Mouse (Mus musculus): Measurements from ENCODE around the gene Jmjd1c. TPM values are rescaled to one million over a fixed set of nuclear protein-coding genes. Genes with fewer than 3 reads are reported as not detected.

Gene Jmjd1c
- polyA plus RNA-seq, 1 experiment from 2014 or later = 15.0 TPM

GRCm38 (mm10) chr10:67221284-67221683 is 125.4 kb downstream of the Jmjd1c start:
- H3K4me2 ChIP-seq (ENCODE audit: low read depth, low read length) = no peak overlapping the region
- H3K27me3 ChIP-seq (ENCODE audit: insufficient read depth, low read length) = no peaks in the 10 kb centered on the region
- H3K9me3 ChIP-seq (ENCODE audit: low read length) = no peaks in the 10 kb centered on the region
- no peaks in the 10 kb centered on the region for H3K4me1 ChIP-seq (ENCODE audit: insufficient read depth)
- no peak overlapping the region for H3K9ac ChIP-seq (replicated peaks)
- DNase-seq (no peak), ATAC-seq (no peak)
- 67% methylated on average over 5 of the region's 5 CpGs for WGBS (ENCODE audit: insufficient replicate concordance)
- no peak for TF ChIP-seq EP300 (IDR thresholded peaks at IDR 0.05; ENCODE audit: low read depth)
- no peak for TF ChIP-seq CTCF (IDR thresholded peaks at IDR 0.05; ENCODE audit: low read depth)
- no peak overlapping the region for H3K27ac ChIP-seq (ENCODE audit: low read depth)
- peaks cover 60% of the 10 kb centered on the region for H3K36me3 ChIP-seq (replicated peaks; ENCODE audit: insufficient read depth, low read length)
- H3K4me3 ChIP-seq (ENCODE audit: low read depth, low read length) = no peak overlapping the region

- H3K4me1 ChIP-seq (ENCODE audit: insufficient read depth) = no peaks in the 10 kb centered on the region
- no peaks in the 10 kb centered on the region for H3K27me3 ChIP-seq (ENCODE audit: insufficient read depth, low read length)
- no peak overlapping the region for H3K4me3 ChIP-seq (ENCODE audit: low read depth, low read length)
- H3K4me2 ChIP-seq (ENCODE audit: low read depth, low read length) = no peak overlapping the region
- H3K27ac ChIP-seq (ENCODE audit: low read depth) = no peak overlapping the region
- no peak for ATAC-seq
- H3K36me3 ChIP-seq (replicated peaks; ENCODE audit: insufficient read depth, low read length) = peaks cover 51% of the 10 kb centered on the region
- H3K9me3 ChIP-seq (ENCODE audit: low read length) = no peaks in the 10 kb centered on the region
- DNase-seq = no peak
- 59% methylated on average over 3 of the region's 4 CpGs for WGBS (ENCODE audit: insufficient replicate concordance)
- TF ChIP-seq EP300 (IDR thresholded peaks at IDR 0.05; ENCODE audit: low read depth) = no peak
- no peak for TF ChIP-seq CTCF (IDR thresholded peaks at IDR 0.05; ENCODE audit: low read depth)
- no peak overlapping the region for H3K9ac ChIP-seq (replicated peaks)
Measured at GRCm38 (mm10) chr10:67223942-67224341, 128.0 kb downstream of the Jmjd1c start.

GRCm38 (mm10) chr10:67225528-67225927 is 129.6 kb downstream of the Jmjd1c start:
- TF ChIP-seq CTCF (IDR thresholded peaks at IDR 0.05; ENCODE audit: low read depth) (no peak), EP300 (IDR thresholded peaks at IDR 0.05; ENCODE audit: low read depth) (no peak)
- no peak for ATAC-seq
- no peak for DNase-seq
- Histone ChIP-seq H3K4me1 (ENCODE audit: insufficient read depth) (no peaks in the 10 kb centered on the region), H3K4me2 (ENCODE audit: low read depth, low read length) (no peak overlapping the region), H3K36me3 (replicated peaks; ENCODE audit: insufficient read depth, low read length) (peaks cover 45% of the 10 kb centered on the region), H3K4me3 (ENCODE audit: low read depth, low read length) (no peak overlapping the region), H3K9me3 (ENCODE audit: low read length) (no peaks in the 10 kb centered on the region), H3K27ac (ENCODE audit: low read depth) (peak overlapping the region; percentile 55; the same call in 1 of the 2 replicates), H3K9ac (replicated peaks) (no peak overlapping the region), H3K27me3 (ENCODE audit: insufficient read depth, low read length) (no peaks in the 10 kb centered on the region)
- 78% methylated on average over 6 of the region's 6 CpGs for WGBS (ENCODE audit: insufficient replicate concordance)

- peaks cover 46% of the 10 kb centered on the region for H3K36me3 ChIP-seq (replicated peaks; ENCODE audit: insufficient read depth, low read length)
- no peak for TF ChIP-seq CTCF (IDR thresholded peaks at IDR 0.05; ENCODE audit: low read depth)
- TF ChIP-seq EP300 (IDR thresholded peaks at IDR 0.05; ENCODE audit: low read depth) = no peak
- DNase-seq = peak; percentile 59
- no peak overlapping the region for H3K4me2 ChIP-seq (ENCODE audit: low read depth, low read length)
- WGBS (ENCODE audit: insufficient replicate concordance) = 43% methylated on average over 7 of the region's 7 CpGs
- H3K27ac ChIP-seq (ENCODE audit: low read depth) = peak overlapping the region; percentile 55; the same call in 1 of the 2 replicates
- H3K9ac ChIP-seq (replicated peaks) = no peak overlapping the region
- peak; percentile 44 for ATAC-seq
- H3K9me3 ChIP-seq (ENCODE audit: low read length) = no peaks in the 10 kb centered on the region
- no peak overlapping the region for H3K4me3 ChIP-seq (ENCODE audit: low read depth, low read length)
- H3K4me1 ChIP-seq (ENCODE audit: insufficient read depth) = no peaks in the 10 kb centered on the region
- H3K27me3 ChIP-seq (ENCODE audit: insufficient read depth, low read length) = no peaks in the 10 kb centered on the region
Measured at GRCm38 (mm10) chr10:67226109-67226508, 130.2 kb downstream of the Jmjd1c start.

- Histone ChIP-seq H3K9me3 (ENCODE audit: low read length) (no peaks in the 10 kb centered on the region), H3K27ac (ENCODE audit: low read depth) (no peak overlapping the region), H3K4me3 (ENCODE audit: low read depth, low read length) (no peak overlapping the region), H3K36me3 (replicated peaks; ENCODE audit: insufficient read depth, low read length) (peaks cover 46% of the 10 kb centered on the region), H3K9ac (replicated peaks) (no peak overlapping the region), H3K27me3 (ENCODE audit: insufficient read depth, low read length) (no peaks in the 10 kb centered on the region), H3K4me1 (ENCODE audit: insufficient read depth) (no peaks in the 10 kb centered on the region), H3K4me2 (ENCODE audit: low read depth, low read length) (no peak overlapping the region)
- 83% methylated on average over 14 of the region's 14 CpGs for WGBS (ENCODE audit: insufficient replicate concordance)
- ATAC-seq = no peak
- DNase-seq = no peak
- no peak for TF ChIP-seq EP300 (IDR thresholded peaks at IDR 0.05; ENCODE audit: low read depth)
- TF ChIP-seq CTCF (IDR thresholded peaks at IDR 0.05; ENCODE audit: low read depth) = no peak
Measured at GRCm38 (mm10) chr10:67226543-67226942, 130.6 kb downstream of the Jmjd1c start.

GRCm38 (mm10) chr10:67230439-67230838 is 134.5 kb downstream of the Jmjd1c start:
- no peak for TF ChIP-seq CTCF (IDR thresholded peaks at IDR 0.05; ENCODE audit: low read depth)
- no peak for TF ChIP-seq EP300 (IDR thresholded peaks at IDR 0.05; ENCODE audit: low read depth)
- DNase-seq (no peak), ATAC-seq (no peak)
- Histone ChIP-seq H3K4me2 (ENCODE audit: low read depth, low read length) (no peak overlapping the region), H3K27ac (ENCODE audit: low read depth) (no peak overlapping the region), H3K36me3 (replicated peaks; ENCODE audit: insufficient read depth, low read length) (peaks cover 46% of the 10 kb centered on the region), H3K9me3 (ENCODE audit: low read length) (no peaks in the 10 kb centered on the region), H3K27me3 (ENCODE audit: insufficient read depth, low read length) (no peaks in the 10 kb centered on the region), H3K4me1 (ENCODE audit: insufficient read depth) (no peaks in the 10 kb centered on the region), H3K4me3 (ENCODE audit: low read depth, low read length) (no peak overlapping the region), H3K9ac (replicated peaks) (no peak overlapping the region)
- 85% methylated on average over 6 of the region's 6 CpGs for WGBS (ENCODE audit: insufficient replicate concordance)

- H3K9ac ChIP-seq (replicated peaks) = no peak overlapping the region
- ATAC-seq (peak; percentile 53; the same call in 1 of the 2 replicates), DNase-seq (peak; percentile 73)
- TF ChIP-seq EP300 (IDR thresholded peaks at IDR 0.05; ENCODE audit: low read depth) = no peak
- peak; percentile 87 for TF ChIP-seq CTCF (IDR thresholded peaks at IDR 0.05; ENCODE audit: low read depth)
- 87% methylated on average over 4 of the region's 4 CpGs for WGBS (ENCODE audit: insufficient replicate concordance)
- H3K36me3 ChIP-seq (replicated peaks; ENCODE audit: insufficient read depth, low read length) = peaks cover 60% of the 10 kb centered on the region
- no peak overlapping the region for H3K4me2 ChIP-seq (ENCODE audit: low read depth, low read length)
- H3K9me3 ChIP-seq (ENCODE audit: low read length) = no peaks in the 10 kb centered on the region
- no peaks in the 10 kb centered on the region for H3K27me3 ChIP-seq (ENCODE audit: insufficient read depth, low read length)
- H3K4me3 ChIP-seq (ENCODE audit: low read depth, low read length) = no peak overlapping the region
- H3K4me1 ChIP-seq (ENCODE audit: insufficient read depth) = no peaks in the 10 kb centered on the region
- H3K27ac ChIP-seq (ENCODE audit: low read depth) = no peak overlapping the region
Measured at GRCm38 (mm10) chr10:67247145-67247544, 151.2 kb downstream of the Jmjd1c start.

Measured in liver, postnatal 0 days (tissue).